Mouse (Mus musculus) embryonic fibroblast, embryonic 13.5 days (primary cell): Measurements from ENCODE around the gene Lck.

Source experiments
- CTCF ChIP-seq: IDR thresholded peaks from 2 replicates; pipeline ENCODE4 v1.5.1; 2011; ENCODE audit warnings: mild to moderate bottlenecking, control low read depth, low read length, moderate library complexity, borderline replicate concordance; ENCODE audit not compliant: insufficient read depth
- POLR2A ChIP-seq: IDR thresholded peaks from 2 replicates; pipeline ENCODE4 v1.6.1; 2011; ENCODE audit warnings: low read depth, mild to moderate bottlenecking, control low read depth, low read length, moderate library complexity

DNA sequence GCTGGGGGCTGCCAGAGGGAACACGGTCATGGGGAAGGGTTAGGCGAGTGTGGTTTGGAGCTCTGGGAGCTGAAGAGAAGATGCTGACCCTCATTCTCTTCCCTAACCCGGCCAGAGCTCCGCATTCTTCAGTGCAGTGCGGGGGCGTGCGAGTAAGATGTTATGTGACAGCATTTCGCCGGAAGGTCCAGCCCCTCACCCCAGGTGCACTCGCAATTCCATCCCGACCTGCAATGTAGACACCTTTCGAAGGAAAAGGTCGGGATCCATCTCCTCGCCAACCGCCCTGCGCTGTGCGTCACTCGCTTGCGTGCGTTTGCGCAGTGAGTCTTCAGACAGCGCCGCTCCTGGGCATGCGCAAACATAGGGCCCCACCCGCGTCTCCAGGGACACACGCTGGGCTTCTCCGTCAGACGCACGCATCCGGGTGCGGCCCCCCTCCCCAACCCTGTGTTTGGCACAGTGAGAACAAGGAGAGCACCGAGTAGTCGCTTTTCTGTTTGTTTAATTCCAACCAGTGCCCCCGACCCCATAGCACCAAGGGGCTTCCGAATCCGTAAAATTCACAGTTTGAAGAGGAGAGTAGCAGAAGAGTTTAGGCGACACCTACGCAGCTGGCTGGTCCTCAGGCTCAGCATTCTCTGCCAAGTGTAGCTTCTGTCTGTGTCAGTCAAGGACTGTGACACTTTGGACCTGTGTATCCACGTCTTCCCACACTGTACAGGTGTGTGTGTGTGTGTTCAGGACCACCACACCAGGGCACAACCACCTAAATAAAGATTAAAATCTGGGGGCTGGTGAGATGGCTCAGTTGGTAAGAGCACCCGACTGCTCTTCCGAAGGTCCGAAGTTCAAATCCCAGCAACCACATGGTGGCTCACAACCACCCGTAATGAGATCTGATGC lies 45.6 kb upstream of the Lck start, which contains the start of gene Iqcc:
- TF ChIP-seq CTCF: no peak
- TF ChIP-seq POLR2A: peak; percentile 99
